Mouse (Mus musculus): ENCODE measurements around the gene Cyp2j5.

DNA sequence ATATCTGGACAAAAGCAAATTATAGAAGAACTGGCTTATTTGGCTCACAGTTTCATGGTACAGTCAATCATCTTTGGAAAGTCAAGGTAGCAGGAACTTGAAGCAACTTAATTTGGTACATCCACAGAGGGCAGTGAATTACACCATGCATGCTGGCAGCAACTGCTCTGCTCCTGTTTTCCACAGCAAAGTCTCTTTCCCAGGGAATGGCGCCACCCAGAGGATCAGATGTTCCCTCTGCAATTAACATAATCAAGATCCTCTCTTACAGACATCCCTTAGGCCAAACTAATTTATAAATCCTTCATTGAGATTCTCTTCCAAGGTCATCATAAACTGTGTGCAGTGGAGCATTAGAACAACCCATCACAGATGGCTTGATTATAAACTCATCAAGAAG lies 16.3 kb upstream of the Cyp2j5 start:
- TF ChIP-seq CHD2 (IDR thresholded peaks at IDR 0.05; ENCODE audit: low read depth, low read length) (no peak), ZC3H11A (IDR thresholded peaks at IDR 0.05; ENCODE audit: borderline replicate concordance, low read depth, low read length) (peak; percentile 46; the same call in 1 of the 2 replicates)
